Mouse (Mus musculus): ENCODE data around the gene Abtb1. TPM values are rescaled to one million over a fixed set of nuclear protein-coding genes. Genes with fewer than 3 reads are reported as not detected.

The Abtb1 gene
- polyA plus RNA-seq, 1 experiment from 2014 or later: 25.3 TPM

DNA sequence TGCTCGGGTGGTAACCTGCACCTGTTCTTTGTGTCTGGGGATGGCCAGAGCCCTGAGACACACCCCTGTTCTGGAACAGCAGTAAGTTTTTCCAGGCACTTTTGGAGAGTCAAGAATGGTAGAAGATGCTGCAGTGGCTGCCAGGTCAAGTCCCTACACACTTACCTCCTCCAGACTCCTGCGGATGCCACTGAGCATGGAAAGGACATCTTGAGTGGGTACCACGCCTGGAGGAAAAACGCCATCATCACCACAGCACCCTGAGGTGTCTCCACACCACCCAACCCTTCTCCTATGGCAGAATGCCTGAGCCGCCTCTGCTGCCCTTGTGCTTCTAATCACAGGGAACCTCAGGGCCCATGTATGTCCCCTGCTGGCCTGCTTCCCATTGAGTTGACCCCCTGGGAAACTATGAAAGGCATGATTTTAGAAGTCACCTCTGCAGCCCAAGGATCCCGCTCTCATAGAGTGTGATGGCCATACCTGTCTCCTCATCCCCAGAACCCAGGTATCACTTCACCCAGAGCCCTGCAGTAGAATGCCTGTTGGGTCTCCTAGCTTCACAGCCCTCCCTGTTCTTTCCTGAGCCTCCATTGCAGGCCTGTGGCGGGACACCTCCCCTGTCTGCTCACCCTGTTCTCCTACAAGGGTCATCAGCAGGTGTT lies 3.2 kb upstream of the Abtb1 start:
- 90% methylated on average over 7 of the region's 7 CpGs for WGBS
- Histone ChIP-seq H3K9me3 (replicated peaks) (no peaks in the 10 kb centered on the region), H3K27ac (no peak overlapping the region), H3K4me1 (peaks cover 25% of the 10 kb centered on the region), H3K27me3 (ENCODE audit: low read depth, poor library complexity, severe bottlenecking) (no peaks in the 10 kb centered on the region), H3K4me3 (no peak overlapping the region), H3K36me3 (peaks cover 10% of the 10 kb centered on the region; the same call in 1 of the 2 replicates)
- no peak for DNase-seq (ENCODE audit: low spot score)

DNA sequence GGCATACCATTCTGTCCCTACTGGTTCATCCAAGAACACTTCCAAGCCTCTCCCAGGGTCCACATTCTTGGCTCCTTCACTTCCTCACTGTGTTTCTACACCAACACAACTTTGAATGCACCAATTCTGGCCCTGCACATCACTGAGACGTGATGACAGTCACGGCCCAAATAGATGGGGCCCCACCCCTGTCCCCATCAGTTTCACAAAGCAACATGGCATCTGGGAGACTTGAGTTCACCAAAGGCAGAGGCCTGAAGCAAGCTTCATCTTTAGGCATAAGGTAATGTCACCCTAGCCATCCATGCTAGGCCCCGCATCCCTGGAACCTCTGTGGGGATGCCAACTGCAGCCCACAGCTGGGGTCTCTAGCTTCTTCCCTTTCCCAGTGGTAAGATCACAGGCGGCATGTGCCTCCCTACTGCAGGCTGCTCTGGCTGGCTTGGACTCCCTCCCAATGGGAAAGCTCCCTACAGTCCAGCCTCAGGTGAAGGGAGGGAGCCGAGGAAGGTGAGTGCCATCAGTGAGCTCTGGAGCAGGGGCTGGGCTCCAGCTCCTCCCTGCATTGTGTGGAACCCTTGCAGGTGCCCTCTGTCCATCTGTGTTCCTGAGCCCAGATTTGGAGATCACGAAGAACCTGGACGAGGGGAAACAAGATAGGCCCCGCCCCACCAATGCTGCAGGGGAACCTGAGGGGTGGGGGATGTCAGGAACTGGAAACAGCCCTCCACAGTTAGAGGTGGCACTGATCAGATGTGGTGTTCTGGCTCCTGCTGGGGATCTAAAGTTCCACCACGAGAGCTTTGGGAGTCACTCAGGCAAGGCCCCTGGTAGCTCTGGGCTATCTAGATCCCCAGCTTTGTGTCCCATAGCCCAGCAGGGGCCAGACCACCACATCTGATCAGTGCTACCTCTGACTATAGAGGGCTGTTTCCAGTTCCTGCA lies 2.3 kb upstream of the Abtb1 start:
- H3K27me3 ChIP-seq (ENCODE audit: low read depth, poor library complexity, severe bottlenecking): no peaks in the 10 kb centered on the region
- no peaks in the 10 kb centered on the region for H3K9me3 ChIP-seq (replicated peaks)
- H3K27ac ChIP-seq: no peak overlapping the region
- DNase-seq (ENCODE audit: low spot score): no peak
- peaks cover 12% of the 10 kb centered on the region for H3K36me3 ChIP-seq
- 72% methylated on average over 9 of the region's 9 CpGs for WGBS
- H3K4me3 ChIP-seq: no peak overlapping the region
- H3K4me1 ChIP-seq: peaks cover 25% of the 10 kb centered on the region

DNA sequence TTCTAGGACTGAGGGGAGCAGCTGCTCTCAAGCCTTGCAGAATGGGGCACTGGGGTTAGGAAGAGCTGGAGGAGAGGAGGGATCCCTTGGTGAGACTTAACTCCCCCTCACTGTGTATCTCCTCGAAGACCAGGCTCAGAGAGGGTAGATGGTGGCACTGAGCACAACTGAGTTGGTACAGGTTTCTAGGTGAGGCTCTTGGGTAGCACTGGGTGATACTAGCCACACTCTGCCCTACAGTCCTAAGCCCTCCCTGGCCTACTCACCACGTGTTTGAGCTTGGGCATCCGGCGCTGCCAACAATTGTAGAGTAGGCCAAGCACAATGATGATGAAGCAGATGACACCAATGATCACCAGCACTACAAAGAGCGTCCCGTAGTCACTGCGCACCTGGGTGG lies 1.5 kb upstream of the Abtb1 start:
- WGBS: 69% methylated on average over 7 of the region's 7 CpGs
- Histone ChIP-seq H3K36me3 (peaks cover 15% of the 10 kb centered on the region), H3K27ac (peak overlapping the region; percentile 90; the same call in 1 of the 2 replicates), H3K9me3 (replicated peaks) (no peaks in the 10 kb centered on the region), H3K27me3 (ENCODE audit: low read depth, poor library complexity, severe bottlenecking) (no peaks in the 10 kb centered on the region), H3K4me3 (peak overlapping the region; percentile 85), H3K4me1 (peaks cover 25% of the 10 kb centered on the region)
- no peak for DNase-seq (ENCODE audit: low spot score)

DNA sequence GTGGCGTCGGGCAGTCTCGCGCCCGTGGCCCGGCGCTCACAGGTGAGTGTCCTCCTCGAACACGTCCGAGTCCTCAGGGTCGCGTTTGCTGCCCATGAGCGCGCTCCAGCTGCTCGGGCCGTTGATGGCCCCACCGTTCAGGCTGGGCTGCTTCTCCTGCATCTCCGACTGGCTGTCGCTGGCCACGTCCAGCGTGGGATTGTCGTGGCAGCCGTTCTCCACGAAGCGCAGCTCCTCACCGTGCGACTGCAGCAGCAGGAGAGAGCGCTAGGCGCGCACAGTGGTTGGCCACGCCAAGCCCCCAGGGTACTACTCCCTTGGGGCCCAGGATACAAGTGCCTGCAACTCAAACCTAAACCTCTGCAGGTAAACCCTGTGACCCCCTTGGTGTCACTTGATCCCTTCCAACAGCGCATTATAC lies 957 bp upstream of the Abtb1 start:
- DNase-seq (ENCODE audit: low spot score): no peak
- 2% methylated on average over 25 of the region's 32 CpGs for WGBS
- H3K9me3 ChIP-seq (replicated peaks): no peaks in the 10 kb centered on the region

DNA sequence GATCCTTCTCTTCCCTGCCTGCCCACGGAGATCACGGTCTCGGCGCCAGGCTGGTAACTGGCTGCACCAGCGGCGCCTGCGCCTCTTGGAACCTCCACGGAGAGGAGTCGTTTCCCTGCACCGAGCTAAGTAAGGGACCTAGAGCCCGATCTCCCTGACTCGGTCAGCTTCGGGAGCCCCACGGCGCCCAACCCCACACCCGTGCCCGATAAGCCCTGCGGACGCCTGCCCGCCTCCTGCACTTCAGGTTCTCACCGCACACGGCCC lies 337 bp downstream of the Abtb1 start:
- H3K27ac ChIP-seq: peak overlapping the region; percentile 90
- peaks cover 25% of the 10 kb centered on the region for H3K4me1 ChIP-seq
- H3K4me3 ChIP-seq: peak overlapping the region; percentile 85
- under 1% methylated on average over 22 of the region's 22 CpGs for WGBS
- peaks cover 31% of the 10 kb centered on the region for H3K36me3 ChIP-seq
- H3K9me3 ChIP-seq (replicated peaks): no peaks in the 10 kb centered on the region
- no peak for DNase-seq (ENCODE audit: low spot score)
- no peaks in the 10 kb centered on the region for H3K27me3 ChIP-seq (ENCODE audit: low read depth, poor library complexity, severe bottlenecking)

More for the DNA sequence above, 957 bp upstream of the Abtb1 start:
- peaks cover 25% of the 10 kb centered on the region for H3K4me1 ChIP-seq
- peak overlapping the region; percentile 85 for H3K4me3 ChIP-seq
- peak overlapping the region; percentile 90 for H3K27ac ChIP-seq
- H3K27me3 ChIP-seq (ENCODE audit: low read depth, poor library complexity, severe bottlenecking): no peaks in the 10 kb centered on the region
- peaks cover 20% of the 10 kb centered on the region for H3K36me3 ChIP-seq

DNA sequence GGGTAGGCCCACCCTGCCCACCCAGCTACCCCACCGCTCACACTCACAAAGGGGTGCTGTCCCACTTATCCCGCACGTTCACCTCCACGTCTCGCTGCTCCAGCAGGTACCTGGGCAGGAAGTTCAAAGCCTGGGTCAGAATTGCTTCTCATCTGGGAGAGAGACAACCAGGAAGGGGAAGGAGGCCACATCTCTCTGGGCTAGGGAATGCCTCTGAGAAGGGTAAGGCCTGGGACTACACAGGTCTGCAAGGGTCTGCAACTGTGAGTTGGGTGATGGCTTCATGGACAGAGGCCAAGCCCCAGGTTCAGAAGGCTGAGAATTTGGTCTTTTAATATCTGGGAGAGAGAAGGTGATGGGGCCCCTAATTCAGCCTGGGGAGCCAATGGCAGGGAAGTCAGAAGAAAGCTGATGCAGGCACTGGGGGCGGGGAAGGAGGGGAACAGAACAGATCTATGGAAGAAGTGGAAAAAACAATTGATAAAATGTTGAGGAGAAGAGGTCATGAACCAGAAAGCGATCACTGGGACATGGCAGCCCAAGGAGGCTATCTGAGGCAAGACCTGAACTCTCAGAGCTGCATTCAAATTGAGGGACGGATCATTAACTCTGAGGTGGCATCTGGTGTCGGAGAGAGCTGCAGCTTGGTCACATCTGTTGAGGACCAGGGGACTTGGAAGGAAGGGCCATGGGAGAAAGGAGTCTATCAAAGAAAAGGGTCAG lies 832 bp downstream of the Abtb1 start:
- 55% methylated on average over 9 of the region's 9 CpGs for WGBS
- peak overlapping the region; percentile 85 for H3K4me3 ChIP-seq
- no peaks in the 10 kb centered on the region for H3K9me3 ChIP-seq (replicated peaks)
- peak overlapping the region; percentile 90 for H3K27ac ChIP-seq
- H3K36me3 ChIP-seq: peaks cover 36% of the 10 kb centered on the region
- peaks cover 25% of the 10 kb centered on the region for H3K4me1 ChIP-seq
- DNase-seq (ENCODE audit: low spot score): no peak
- H3K27me3 ChIP-seq (ENCODE audit: low read depth, poor library complexity, severe bottlenecking): no peaks in the 10 kb centered on the region

DNA sequence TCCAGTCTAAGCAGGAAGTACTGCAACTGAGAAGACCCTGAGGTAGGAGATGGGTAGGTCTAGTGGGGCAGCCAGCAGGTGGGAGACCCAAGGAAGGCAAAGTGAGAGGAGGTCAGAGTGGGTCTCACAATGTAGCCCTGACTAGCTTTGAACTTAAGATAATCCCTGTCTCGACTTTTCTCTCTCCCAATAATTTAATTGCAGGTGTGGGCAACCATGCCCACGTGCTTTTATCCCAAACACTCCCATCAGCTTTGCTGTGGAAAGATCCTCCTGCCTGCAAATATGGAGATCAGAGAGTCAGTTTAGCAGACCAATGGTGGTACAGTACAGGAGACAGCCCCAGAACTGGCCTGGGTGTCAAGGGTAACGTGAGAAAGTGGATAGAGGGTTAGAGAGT lies 1.6 kb downstream of the Abtb1 start:
- H3K27me3 ChIP-seq (ENCODE audit: low read depth, poor library complexity, severe bottlenecking): no peaks in the 10 kb centered on the region
- no peak overlapping the region for H3K4me3 ChIP-seq
- H3K4me1 ChIP-seq: peaks cover 26% of the 10 kb centered on the region
- no peaks in the 10 kb centered on the region for H3K9me3 ChIP-seq (replicated peaks)
- no peak overlapping the region for H3K27ac ChIP-seq
- peaks cover 43% of the 10 kb centered on the region for H3K36me3 ChIP-seq
- WGBS: 79% methylated on average over 3 of the region's 3 CpGs
- no peak for DNase-seq (ENCODE audit: low spot score)

DNA sequence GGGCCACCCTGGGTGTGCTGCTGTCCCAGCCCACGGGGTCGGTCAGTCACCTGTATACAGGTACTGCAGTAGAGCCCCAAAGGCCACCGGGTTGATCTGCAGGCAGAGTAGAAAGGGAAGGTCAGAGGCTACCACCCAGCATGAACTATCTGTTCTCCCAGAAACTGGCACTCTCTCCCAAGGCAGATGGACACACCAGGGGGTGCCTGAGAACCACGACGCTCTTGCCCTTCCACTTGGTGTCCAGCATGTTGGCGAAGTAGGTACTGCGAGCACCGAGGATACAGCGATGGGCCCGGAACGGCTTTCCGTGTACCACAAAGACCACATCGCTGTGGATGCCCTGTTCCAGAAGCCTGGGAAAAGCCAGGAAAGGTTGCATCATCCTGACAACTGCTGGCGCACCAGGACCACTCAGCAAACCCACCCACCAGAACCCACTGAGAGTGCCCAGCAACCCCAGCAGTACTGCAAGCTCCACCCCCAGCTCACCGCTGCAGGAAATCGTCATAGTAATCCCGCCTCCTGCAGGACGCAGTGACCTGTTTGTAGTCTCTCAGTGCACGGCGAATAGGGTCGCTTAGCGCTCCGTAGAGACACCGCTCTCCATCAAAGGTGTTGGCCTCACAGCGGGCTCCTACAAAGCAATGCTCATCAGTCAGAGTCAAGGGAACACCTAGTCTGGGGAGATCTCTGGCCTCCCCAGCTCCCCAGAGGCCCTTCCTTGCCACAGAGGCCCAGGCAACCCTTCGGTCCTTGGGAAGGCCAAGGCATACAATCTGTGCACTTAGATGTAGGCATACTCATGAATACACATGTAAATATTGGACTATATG lies 2.4 kb downstream of the Abtb1 start:
- Histone ChIP-seq H3K27ac (no peak overlapping the region), H3K9me3 (replicated peaks) (no peaks in the 10 kb centered on the region), H3K36me3 (peaks cover 43% of the 10 kb centered on the region), H3K4me1 (peaks cover 29% of the 10 kb centered on the region), H3K4me3 (no peak overlapping the region), H3K27me3 (ENCODE audit: low read depth, poor library complexity, severe bottlenecking) (no peaks in the 10 kb centered on the region)
- no peak for DNase-seq (ENCODE audit: low spot score)
- 82% methylated on average over 26 of the region's 26 CpGs for WGBS

DNA sequence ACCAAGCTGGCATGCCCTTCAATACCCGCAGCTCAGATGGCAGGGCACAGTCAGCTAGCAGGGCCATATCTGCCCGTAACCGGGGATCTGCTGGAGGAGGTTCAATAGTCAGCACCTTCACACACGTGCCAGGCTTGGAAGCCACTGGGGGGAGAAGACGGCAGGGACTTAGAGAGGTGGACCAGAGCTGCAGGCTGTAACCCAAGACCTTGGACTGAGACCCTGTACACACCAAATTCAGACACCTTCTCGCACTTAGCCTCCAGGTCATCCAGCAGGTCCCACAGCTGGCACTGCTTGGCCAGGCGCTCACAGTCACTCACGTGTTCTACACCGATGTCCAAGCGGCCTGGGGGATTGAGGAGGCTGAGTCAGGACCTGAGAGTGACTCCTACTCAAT lies 3.2 kb downstream of the Abtb1 start:
- Histone ChIP-seq H3K27me3 (ENCODE audit: low read depth, poor library complexity, severe bottlenecking) (no peaks in the 10 kb centered on the region), H3K4me3 (no peak overlapping the region), H3K4me1 (peaks cover 31% of the 10 kb centered on the region), H3K27ac (no peak overlapping the region), H3K9me3 (replicated peaks) (no peaks in the 10 kb centered on the region), H3K36me3 (peaks cover 43% of the 10 kb centered on the region)
- WGBS: 94% methylated on average over 10 of the region's 10 CpGs
- no peak for DNase-seq (ENCODE audit: low spot score)

DNA sequence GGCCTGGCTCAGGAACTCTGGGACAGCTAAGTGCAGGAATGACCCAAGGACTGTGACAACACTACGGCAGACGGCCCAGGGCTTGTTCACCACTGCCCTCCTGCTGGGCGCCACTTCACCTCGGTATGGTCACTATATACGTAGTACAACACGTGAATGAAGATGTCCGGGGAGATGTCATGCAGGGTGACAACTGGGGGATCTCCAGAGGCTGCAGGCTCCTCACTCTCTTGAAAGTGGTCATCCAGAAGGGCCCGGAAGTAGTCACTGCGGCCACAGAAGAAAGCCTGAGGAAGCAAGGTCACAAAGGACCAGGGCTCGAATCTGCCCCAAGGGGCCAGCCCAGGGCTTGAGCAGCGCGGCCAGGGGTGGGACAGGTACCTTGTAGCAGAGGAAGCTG lies 3.8 kb downstream of the Abtb1 start:
- H3K4me1 ChIP-seq: peaks cover 28% of the 10 kb centered on the region
- no peaks in the 10 kb centered on the region for H3K27me3 ChIP-seq (ENCODE audit: low read depth, poor library complexity, severe bottlenecking)
- 91% methylated on average over 12 of the region's 12 CpGs for WGBS
- no peak for DNase-seq (ENCODE audit: low spot score)
- H3K36me3 ChIP-seq: peaks cover 43% of the 10 kb centered on the region
- no peaks in the 10 kb centered on the region for H3K9me3 ChIP-seq (replicated peaks)
- no peak overlapping the region for H3K4me3 ChIP-seq
- H3K27ac ChIP-seq: no peak overlapping the region

DNA sequence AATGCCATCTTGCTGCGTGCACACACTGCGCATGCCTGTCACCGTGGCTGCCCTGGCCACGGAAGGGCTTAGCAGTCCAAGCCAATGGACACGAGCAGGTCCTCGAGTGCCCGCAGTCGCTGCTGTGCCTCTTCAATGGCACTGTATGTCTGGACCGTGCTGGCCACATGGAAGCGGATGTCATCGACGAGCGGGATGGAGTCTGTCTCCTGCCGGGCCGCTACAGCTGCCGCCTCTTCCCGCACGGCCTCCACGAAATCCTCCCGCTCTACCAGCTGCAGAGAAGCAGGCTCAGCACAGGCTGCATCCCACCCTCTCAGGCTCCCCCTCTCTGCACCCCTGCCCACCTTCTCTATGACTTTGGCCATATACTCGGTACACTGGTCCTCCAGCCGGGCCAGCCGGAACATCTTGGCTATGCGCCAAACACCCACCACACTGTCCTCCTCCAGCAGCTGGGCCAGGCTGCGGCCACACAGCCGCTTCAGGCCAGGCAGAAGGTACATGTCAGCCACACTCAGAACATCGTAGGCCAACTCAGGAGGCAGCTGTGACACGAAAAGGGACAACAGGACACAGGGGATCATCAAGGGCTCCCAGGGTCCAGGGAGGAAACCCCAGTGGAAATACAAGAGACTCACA lies 5.5 kb downstream of the Abtb1 start:
- no peak for DNase-seq (ENCODE audit: low spot score)
- H3K27ac ChIP-seq: no peak overlapping the region
- peaks cover 43% of the 10 kb centered on the region for H3K36me3 ChIP-seq
- H3K4me1 ChIP-seq: peaks cover 20% of the 10 kb centered on the region
- no peak overlapping the region for H3K4me3 ChIP-seq
- H3K9me3 ChIP-seq (replicated peaks): no peaks in the 10 kb centered on the region
- H3K27me3 ChIP-seq (ENCODE audit: low read depth, poor library complexity, severe bottlenecking): no peaks in the 10 kb centered on the region
- WGBS: 92% methylated on average over 28 of the region's 28 CpGs

DNA sequence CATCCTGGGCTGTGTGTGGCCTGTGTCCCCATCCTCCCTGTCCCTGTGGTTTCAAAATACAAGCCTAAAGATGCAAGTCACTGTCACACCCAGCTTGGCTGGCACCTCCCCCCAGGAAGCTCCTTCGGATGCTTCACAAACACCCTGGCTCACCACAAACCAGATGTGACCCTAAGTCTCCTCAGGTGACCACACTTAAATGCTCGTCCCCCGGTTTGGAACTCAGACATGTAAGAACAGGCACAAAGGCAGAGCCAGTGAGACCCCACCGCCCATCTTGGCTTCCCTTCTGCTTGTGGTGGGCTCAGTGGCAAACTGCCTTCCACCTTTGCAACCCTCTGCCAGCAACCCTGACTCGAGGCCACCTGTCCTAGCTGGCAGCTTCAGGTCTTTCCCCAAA lies 6.7 kb downstream of the Abtb1 start:
- peaks cover 10% of the 10 kb centered on the region; the same call in 1 of the 2 replicates for H3K4me1 ChIP-seq
- no peak overlapping the region for H3K27ac ChIP-seq
- no peaks in the 10 kb centered on the region for H3K27me3 ChIP-seq (ENCODE audit: low read depth, poor library complexity, severe bottlenecking)
- no peaks in the 10 kb centered on the region for H3K9me3 ChIP-seq (replicated peaks)
- WGBS: 62% methylated on average over 5 of the region's 5 CpGs
- H3K4me3 ChIP-seq: no peak overlapping the region
- no peak for DNase-seq (ENCODE audit: low spot score)
- peaks cover 43% of the 10 kb centered on the region for H3K36me3 ChIP-seq

All from limb, embryonic 10.5 days (tissue).